Mouse (Mus musculus): ENCODE results near the gene Gch1. TPM values are rescaled to one million over a fixed set of nuclear protein-coding genes. Genes with fewer than 3 reads are reported as not detected.

The Gch1 gene
- polyA plus RNA-seq, 1 experiment from 2014 or later: 3.2 TPM

GRCm38 (mm10) chr14:47181497-47182290 is 7.5 kb downstream of the Gch1 start:
- Histone ChIP-seq H3K4me3 (replicated peaks) (no peak overlapping the region), H3K4me1 (replicated peaks) (no peaks in the 10 kb centered on the region), H3K27ac (no peak overlapping the region), H3K9me3 (replicated peaks) (no peaks in the 10 kb centered on the region), H3K27me3 (peaks cover 2% of the 10 kb centered on the region; the same call in 1 of the 2 replicates), H3K4me2 (no peak overlapping the region), H3K9ac (no peak overlapping the region), H3K36me3 (no peaks in the 10 kb centered on the region)
- ATAC-seq (ENCODE audit: low read depth): no peak
- WGBS (ENCODE audit: insufficient replicate concordance): 61% methylated on average over 11 of the region's 11 CpGs
- DNase-seq: no peak

- Histone ChIP-seq H3K4me3 (replicated peaks) (no peak overlapping the region), H3K9ac (no peak overlapping the region), H3K36me3 (no peaks in the 10 kb centered on the region), H3K27me3 (no peaks in the 10 kb centered on the region), H3K4me2 (no peak overlapping the region), H3K9me3 (replicated peaks) (no peaks in the 10 kb centered on the region), H3K4me1 (replicated peaks) (no peaks in the 10 kb centered on the region), H3K27ac (no peak overlapping the region)
- no peak for ATAC-seq (ENCODE audit: low read depth)
- WGBS (ENCODE audit: insufficient replicate concordance): 71% methylated on average over 5 of the region's 5 CpGs
- DNase-seq: no peak
These were observed 10.4 kb downstream of the Gch1 start for GRCm38 (mm10) chr14:47178851-47179250.

- WGBS (ENCODE audit: insufficient replicate concordance): 33% methylated on average over 13 of the region's 13 CpGs
These were observed 11.3 kb downstream of the Gch1 start for GRCm38 (mm10) chr14:47177846-47178414.

GRCm38 (mm10) chr14:47176226-47176625 is 13.0 kb downstream of the Gch1 start:
- H3K27me3 ChIP-seq: no peaks in the 10 kb centered on the region
- ATAC-seq (ENCODE audit: low read depth): no peak
- H3K4me3 ChIP-seq (replicated peaks): no peak overlapping the region
- 78% methylated on average over 5 of the region's 5 CpGs for WGBS (ENCODE audit: insufficient replicate concordance)
- no peak for DNase-seq
- no peak overlapping the region for H3K9ac ChIP-seq
- H3K4me1 ChIP-seq (replicated peaks): peaks cover 5% of the 10 kb centered on the region
- no peaks in the 10 kb centered on the region for H3K36me3 ChIP-seq
- no peak overlapping the region for H3K4me2 ChIP-seq
- no peaks in the 10 kb centered on the region for H3K9me3 ChIP-seq (replicated peaks)
- H3K27ac ChIP-seq: no peak overlapping the region

More at GRCm38 (mm10) chr14:47177846-47178414, 11.3 kb downstream of the Gch1 start:
- no peak for ATAC-seq (ENCODE audit: low read depth)
- no peak overlapping the region for H3K4me3 ChIP-seq (replicated peaks)
- no peak overlapping the region for H3K27ac ChIP-seq
- no peaks in the 10 kb centered on the region for H3K9me3 ChIP-seq (replicated peaks)
- no peak overlapping the region for H3K9ac ChIP-seq
- no peaks in the 10 kb centered on the region for H3K36me3 ChIP-seq
- no peaks in the 10 kb centered on the region for H3K4me1 ChIP-seq (replicated peaks)
- no peak for DNase-seq
- H3K4me2 ChIP-seq: no peak overlapping the region
- H3K27me3 ChIP-seq: no peaks in the 10 kb centered on the region

- DNase-seq (no peak), ATAC-seq (ENCODE audit: low read depth) (no peak)
- no peaks in the 10 kb centered on the region for H3K27me3 ChIP-seq
- H3K4me2 ChIP-seq: no peak overlapping the region
- no peaks in the 10 kb centered on the region for H3K9me3 ChIP-seq (replicated peaks)
- no peak overlapping the region for H3K27ac ChIP-seq
- no peak overlapping the region for H3K9ac ChIP-seq
- WGBS (ENCODE audit: insufficient replicate concordance): 70% methylated on average over 5 of the region's 5 CpGs
- no peak overlapping the region for H3K4me3 ChIP-seq (replicated peaks)
- H3K36me3 ChIP-seq: no peaks in the 10 kb centered on the region
- peaks cover 13% of the 10 kb centered on the region for H3K4me1 ChIP-seq (replicated peaks)
These were observed 14.1 kb downstream of the Gch1 start for GRCm38 (mm10) chr14:47175136-47175535.

GRCm38 (mm10) chr14:47172073-47172472 is 17.1 kb downstream of the Gch1 start:
- Histone ChIP-seq H3K4me2 (no peak overlapping the region), H3K36me3 (no peaks in the 10 kb centered on the region), H3K4me3 (replicated peaks) (no peak overlapping the region), H3K4me1 (replicated peaks) (peaks cover 20% of the 10 kb centered on the region), H3K27me3 (no peaks in the 10 kb centered on the region), H3K9me3 (replicated peaks) (no peaks in the 10 kb centered on the region), H3K27ac (no peak overlapping the region), H3K9ac (no peak overlapping the region)
- DNase-seq (no peak), ATAC-seq (ENCODE audit: low read depth) (no peak)
- 22% methylated on average over 5 of the region's 5 CpGs for WGBS (ENCODE audit: insufficient replicate concordance)

- no peak overlapping the region for H3K4me2 ChIP-seq
- 40% methylated on average over 3 of the region's 3 CpGs for WGBS (ENCODE audit: insufficient replicate concordance)
- H3K9me3 ChIP-seq (replicated peaks): no peaks in the 10 kb centered on the region
- H3K27ac ChIP-seq: no peak overlapping the region
- no peak for DNase-seq
- peak; percentile 47; the same call in 1 of the 2 replicates for ATAC-seq (ENCODE audit: low read depth)
- no peak overlapping the region for H3K4me3 ChIP-seq (replicated peaks)
- peaks cover 20% of the 10 kb centered on the region for H3K4me1 ChIP-seq (replicated peaks)
- H3K27me3 ChIP-seq: no peaks in the 10 kb centered on the region
- H3K36me3 ChIP-seq: no peaks in the 10 kb centered on the region
- no peak overlapping the region for H3K9ac ChIP-seq
These were observed 18.6 kb downstream of the Gch1 start for GRCm38 (mm10) chr14:47170499-47171109.

GRCm38 (mm10) chr14:47169677-47170410 is 19.4 kb downstream of the Gch1 start:
- Histone ChIP-seq H3K9ac (no peak overlapping the region), H3K4me2 (no peak overlapping the region), H3K9me3 (replicated peaks) (no peaks in the 10 kb centered on the region), H3K36me3 (no peaks in the 10 kb centered on the region), H3K4me1 (replicated peaks) (peaks cover 20% of the 10 kb centered on the region), H3K4me3 (replicated peaks) (no peak overlapping the region), H3K27me3 (no peaks in the 10 kb centered on the region), H3K27ac (no peak overlapping the region)
- no peak for DNase-seq
- no peak for ATAC-seq (ENCODE audit: low read depth)
- 40% methylated on average over 9 of the region's 9 CpGs for WGBS (ENCODE audit: insufficient replicate concordance)

GRCm38 (mm10) chr14:47165741-47166140 is 23.5 kb downstream of the Gch1 start:
- H3K4me3 ChIP-seq (replicated peaks): no peak overlapping the region
- H3K27me3 ChIP-seq: no peaks in the 10 kb centered on the region
- no peaks in the 10 kb centered on the region for H3K9me3 ChIP-seq (replicated peaks)
- no peak overlapping the region for H3K27ac ChIP-seq
- ATAC-seq (ENCODE audit: low read depth) (no peak), DNase-seq (no peak)
- no peak overlapping the region for H3K4me2 ChIP-seq
- WGBS (ENCODE audit: insufficient replicate concordance): 70% methylated on average over 5 of the region's 5 CpGs
- H3K9ac ChIP-seq: no peak overlapping the region
- H3K36me3 ChIP-seq: no peaks in the 10 kb centered on the region
- H3K4me1 ChIP-seq (replicated peaks): peaks cover 13% of the 10 kb centered on the region

GRCm38 (mm10) chr14:47165117-47165516 is 24.1 kb downstream of the Gch1 start:
- Histone ChIP-seq H3K4me2 (no peak overlapping the region), H3K36me3 (no peaks in the 10 kb centered on the region), H3K27ac (no peak overlapping the region), H3K27me3 (no peaks in the 10 kb centered on the region), H3K9ac (no peak overlapping the region), H3K4me3 (replicated peaks) (no peak overlapping the region), H3K4me1 (replicated peaks) (peaks cover 7% of the 10 kb centered on the region), H3K9me3 (replicated peaks) (no peaks in the 10 kb centered on the region)
- WGBS (ENCODE audit: insufficient replicate concordance): 45% methylated on average over 5 of the region's 5 CpGs
- no peak for ATAC-seq (ENCODE audit: low read depth)
- DNase-seq: no peak

- Histone ChIP-seq H3K4me1 (replicated peaks) (no peaks in the 10 kb centered on the region), H3K27me3 (no peaks in the 10 kb centered on the region), H3K4me2 (no peak overlapping the region), H3K36me3 (no peaks in the 10 kb centered on the region), H3K27ac (no peak overlapping the region), H3K9me3 (replicated peaks) (no peaks in the 10 kb centered on the region), H3K9ac (no peak overlapping the region), H3K4me3 (replicated peaks) (no peak overlapping the region)
- DNase-seq: no peak
- WGBS (ENCODE audit: insufficient replicate concordance): 37% methylated on average over 4 of the region's 5 CpGs
- ATAC-seq (ENCODE audit: low read depth): no peak
These were observed 27.2 kb downstream of the Gch1 start for GRCm38 (mm10) chr14:47161921-47162427.

All from liver, embryonic 13.5 days (tissue).